Mouse (Mus musculus) CH12.LX (cell line): ENCODE measurements around the gene Tpx2. TPM values are rescaled to one million over a fixed set of nuclear protein-coding genes. Genes with fewer than 3 reads are reported as not detected.

ENCODE experiments used
- DNase-seq: peaks from one replicate; pipeline ENCODE4 v3.0.0-alpha.2; 2013; ENCODE audit errors: extremely low read depth
- H3K27ac ChIP-seq: 2 replicates; pipeline ENCODE4 v1.5.1; 2012; ENCODE audit warnings: low read depth, mild to moderate bottlenecking, control low read depth, moderate library complexity; ENCODE audit not compliant: insufficient read depth
- H3K27me3 ChIP-seq: replicated peaks from 2 replicates; pipeline ENCODE3; 2012; ENCODE audit warnings: inconsistent platforms
- H3K36me3 ChIP-seq, 2 experiments: replicated peaks in 1 of 2; 2 replicates each; pipeline versions ENCODE3 to v1.6.1; 2012; ENCODE audit warnings: inconsistent platforms in 1 of 2, low read length in 1 of 2, mild to moderate bottlenecking in 1 of 2, mixed read lengths in 1 of 2, moderate library complexity in 1 of 2; ENCODE audit not compliant: control insufficient read depth in 1 of 2, insufficient read depth in 1 of 2
- H3K4me1 ChIP-seq, 2 experiments: 2 replicates each; pipeline ENCODE4 v1.6.1; 2012; ENCODE audit warnings: inconsistent platforms in 1 of 2, moderate library complexity in 1 of 2; ENCODE audit not compliant: insufficient read depth in 2 of 2, control insufficient read depth in 1 of 2
- H3K4me2 ChIP-seq: 2 replicates; pipeline ENCODE4 v1.6.1; 2012; ENCODE audit warnings: low read depth, mild to moderate bottlenecking, control low read depth; ENCODE audit not compliant: poor library complexity, insufficient read depth, severe bottlenecking
- H3K4me3 ChIP-seq, 3 experiments: fragments of 150-350 bp in 1 of 3; sonication (generic) in 1 of 3; replicated peaks in 1 of 3; 2 replicates each; pipeline versions ENCODE3 to v1.5.1; 2011 to 2012; ENCODE audit warnings: low read depth in 2 of 3, low read length in 2 of 3, mild to moderate bottlenecking in 2 of 3, moderate library complexity in 2 of 3, control low read depth in 1 of 3, improper control_type of control experiment in 1 of 3, inconsistent platforms in 1 of 3, mixed read lengths in 1 of 3; ENCODE audit not compliant: poor library complexity in 1 of 3
- H3K79me2 ChIP-seq: replicated peaks from 2 replicates; pipeline ENCODE4 v1.6.1; 2012; ENCODE audit warnings: mild to moderate bottlenecking, moderate library complexity; ENCODE audit not compliant: control insufficient read depth, poor library complexity, insufficient read depth, severe bottlenecking; ENCODE audit errors: extremely low read depth
- H3K9ac ChIP-seq: 2 replicates; pipeline ENCODE4 v1.6.1; 2012; ENCODE audit warnings: low read depth, mild to moderate bottlenecking, control low read depth, moderate library complexity; ENCODE audit not compliant: insufficient read depth
- H3K9me3 ChIP-seq: replicated peaks from 2 replicates; pipeline ENCODE3; 2012; ENCODE audit warnings: low read length, inconsistent platforms, mixed read lengths
- CHD1 ChIP-seq: IDR thresholded peaks from 2 replicates; pipeline ENCODE4 v1.6.1; 2012; ENCODE audit warnings: low read depth, low read length, improper control_type of control experiment, inconsistent platforms
- CTCF ChIP-seq, 2 experiments: IDR thresholded peaks in 1 of 2; conservative IDR thresholded peaks in 1 of 2; 2 replicates each; pipeline ENCODE4 v1.5.1; 2011 to 2012; ENCODE audit warnings: low read depth in 2 of 2, low read length in 2 of 2, improper control_type of control experiment in 1 of 2, inconsistent platforms in 1 of 2, mild to moderate bottlenecking in 1 of 2, moderate library complexity in 1 of 2
- EP300 ChIP-seq: IDR thresholded peaks from 2 replicates; pipeline ENCODE4 v1.6.1; 2011; ENCODE audit warnings: low read length, improper control_type of control experiment
- ETS1 ChIP-seq: conservative IDR thresholded peaks from 2 replicates; pipeline ENCODE4 v1.6.1; 2012; ENCODE audit warnings: low read depth, mild to moderate bottlenecking, inconsistent platforms, low read length, improper control_type of control experiment, moderate library complexity
- IRF4 ChIP-seq: IDR thresholded peaks from 2 replicates; pipeline ENCODE4 v1.6.1; 2014; ENCODE audit warnings: low read depth, mild to moderate bottlenecking, inconsistent platforms, low read length, improper control_type of control experiment
- JUN ChIP-seq: IDR thresholded peaks from 2 replicates; pipeline ENCODE4 v1.6.1; 2011; ENCODE audit warnings: low read depth, mild to moderate bottlenecking, low read length, improper control_type of control experiment, moderate library complexity; ENCODE audit not compliant: insufficient read depth
- JUND ChIP-seq: conservative IDR thresholded peaks from 2 replicates; pipeline ENCODE4 v1.6.1; 2011; ENCODE audit warnings: low read depth, low read length, improper control_type of control experiment
- MAZ ChIP-seq: IDR thresholded peaks from 2 replicates; pipeline ENCODE4 v1.6.1; 2012; ENCODE audit warnings: low read depth, mild to moderate bottlenecking, inconsistent platforms, low read length, improper control_type of control experiment, moderate library complexity
- MEF2A ChIP-seq: IDR thresholded peaks from 2 replicates; pipeline ENCODE4 v1.6.1; 2014; ENCODE audit warnings: low read depth, mild to moderate bottlenecking, inconsistent platforms, low read length, improper control_type of control experiment, borderline replicate concordance
- MXI1 ChIP-seq: IDR thresholded peaks from 2 replicates; pipeline ENCODE4 v1.6.1; 2011; ENCODE audit warnings: mild to moderate bottlenecking, low read depth, low read length, improper control_type of control experiment
- NELFE ChIP-seq: IDR thresholded peaks from 2 replicates; pipeline ENCODE4 v1.6.1; 2011; ENCODE audit warnings: low read depth, low read length, improper control_type of control experiment
- NRF1 ChIP-seq: IDR thresholded peaks from 2 replicates; pipeline ENCODE4 v1.6.1; 2014; ENCODE audit warnings: low read depth, mild to moderate bottlenecking, inconsistent platforms, low read length, improper control_type of control experiment, moderate library complexity
- POLR2A ChIP-seq: IDR thresholded peaks from 2 replicates; pipeline ENCODE4 v1.6.1; 2011; ENCODE audit warnings: low read depth, mild to moderate bottlenecking, improper control_type of control experiment, low read length
- POLR2AphosphoS2 ChIP-seq: IDR thresholded peaks from 2 replicates; pipeline ENCODE4 v1.6.1; 2011; ENCODE audit warnings: low read depth, low read length, improper control_type of control experiment
- RCOR1 ChIP-seq: conservative IDR thresholded peaks from 2 replicates; pipeline ENCODE4 v1.6.1; 2012; ENCODE audit warnings: low read depth, mild to moderate bottlenecking, inconsistent platforms, low read length, improper control_type of control experiment
- SMC3 ChIP-seq: IDR thresholded peaks from 2 replicates; pipeline ENCODE4 v1.6.1; 2011; ENCODE audit warnings: low read depth, low read length, improper control_type of control experiment
- TBP ChIP-seq: conservative IDR thresholded peaks from 2 replicates; pipeline ENCODE4 v1.6.1; 2011; ENCODE audit warnings: low read depth, low read length, improper control_type of control experiment
- TCF12 ChIP-seq: IDR thresholded peaks from 2 replicates; pipeline ENCODE4 v1.6.1; 2014; ENCODE audit warnings: low read depth, mild to moderate bottlenecking, inconsistent platforms, low read length, improper control_type of control experiment
- USF2 ChIP-seq: conservative IDR thresholded peaks from 2 replicates; pipeline ENCODE4 v1.6.1; 2011; ENCODE audit warnings: low read depth, low read length, improper control_type of control experiment
- ZC3H11A ChIP-seq: IDR thresholded peaks from 2 replicates; pipeline ENCODE4 v1.6.1; 2012; ENCODE audit warnings: low read depth, mild to moderate bottlenecking, inconsistent platforms, low read length, improper control_type of control experiment
- dilution Hi-C: fragments of 300-500 bp; cut with MboI; formaldehyde crosslinking; loops from 2 replicates; pipeline ENCODE4 v1.14.3; 2020; ENCODE audit warnings: low sequenced_read_pairs; ENCODE audit not compliant: extremely low pct_unique_long_range_greater_than_20kb, extremely low pct_ligation_motif_present
- in situ Hi-C: fragments of 300-500 bp; cut with MboI; formaldehyde crosslinking; loops from 3 replicates; pipeline ENCODE4 v1.14.3; 2019; ENCODE audit warnings: low sequenced_read_pairs, low pct_ligation_motif_present, low pct_unique_long_range_greater_than_20kb, mixed read lengths
- polyA plus RNA-seq: library from polyadenylated mRNA; unstranded; fragments of >175 nt; gene quantifications from 2 replicates; pipeline ENCODE4 v1.2.1, GENCODE M21; 2012; ENCODE audit warnings: low read depth; ENCODE audit not compliant: insufficient read length
- total RNA-seq, 2 experiments: library from RNA; depleted of rRNA; stranded (reverse); fragments of 300-350 nt in 1 of 2; fragments of >200 nt in 1 of 2; gene quantifications; 2 replicates each; pipeline ENCODE4 v1.2.3; 2012 to 2014

Gene Tpx2
- total and polyA plus RNA-seq, 3 experiments: 66.1 to 127 (median 98.0) TPM

GRCm38 (mm10) chr2:152828532-152828931 is 19.2 kb upstream of the Tpx2 start (continued):
- TF ChIP-seq JUN (no peak), RCOR1 (no peak), EP300 (no peak), NRF1 (no peak), MAZ (no peak), ZC3H11A (no peak), SMC3 (no peak), MXI1 (peak; percentile 54; the same call in 1 of the 2 replicates), ETS1 (no peak), USF2 (no peak), MEF2A (no peak), NELFE (no peak)

GRCm38 (mm10) chr2:152829367-152829881 is 18.3 kb upstream of the Tpx2 start:
- TF ChIP-seq JUND: no peak
- no peak for TF ChIP-seq CTCF (conservative IDR thresholded peaks at IDR 0.05 in 1 of 2, IDR thresholded peaks at IDR 0.05 in 1 of 2; ENCODE audit: low read depth in 2 of 2, low read length in 2 of 2)
- no peak for TF ChIP-seq POLR2AphosphoS2
- TF ChIP-seq TCF12: peak; percentile 43; the same call in 1 of the 2 replicates
- TF ChIP-seq SMC3: no peak
- TF ChIP-seq NELFE: no peak
- no peak for TF ChIP-seq POLR2A
- no peak for TF ChIP-seq IRF4
- TF ChIP-seq CHD1: no peak
- TF ChIP-seq TBP: 0 out of 2 replicates have a peak, but pooled peaks have one; percentile 37
- peak; percentile 26; the same call in 1 of the 2 replicates for TF ChIP-seq MXI1
- dilution Hi-C loops (no loop called here), in situ Hi-C loops (no loop called here)
- Histone ChIP-seq H3K27ac (peak overlapping the region; percentile 77; the same call in 1 of the 2 replicates), H3K79me2 (peaks cover 54% of the 10 kb centered on the region), H3K9ac (peak overlapping the region; percentile 78), H3K36me3 (peaks cover 7% of the 10 kb centered on the region in 2 experiments), H3K4me1 (peaks cover 2 to 63% of the 10 kb centered on the region in 2 experiments; a peak in 3 of 4 replicates), H3K27me3 (peaks cover 3% of the 10 kb centered on the region), H3K4me2 (peak overlapping the region; percentile 99), H3K9me3 (no peaks in the 10 kb centered on the region), H3K4me3 (peak overlapping the region; percentile 61 to 85 (median 81))
- DNase-seq: no peak
